Mouse (Mus musculus): ENCODE measurements around the gene Smyd3. TPM values are rescaled to one million over a fixed set of nuclear protein-coding genes. Genes with fewer than 3 reads are reported as not detected.
A peak's percentile ranks its signal among the peaks of the same experiment; 100 is the strongest.

Gene Smyd3
- polyA plus RNA-seq, 1 experiment from 2014 or later, result 18.2 TPM

- H3K9me3 ChIP-seq (replicated peaks; ENCODE audit: control insufficient read depth, low read length), result peaks cover 3% of the 10 kb centered on the region; the same call in 1 of the 2 replicates
- H3K4me3 ChIP-seq (ENCODE audit: low read depth, low read length), result no peak overlapping the region
- WGBS, result 65% methylated on average over 5 of the region's 5 CpGs
- DNase-seq (ENCODE audit: low spot score) (peak; percentile 84), ATAC-seq (peak; percentile 90; the same call in 1 of the 2 replicates)
- H3K36me3 ChIP-seq (ENCODE audit: control insufficient read depth, insufficient read depth, low read length), result no peaks in the 10 kb centered on the region
- H3K27ac ChIP-seq (ENCODE audit: low read depth, low read length), result no peak overlapping the region
- H3K27me3 ChIP-seq (replicated peaks; ENCODE audit: control insufficient read depth, insufficient read depth, low read length), result no peaks in the 10 kb centered on the region
- H3K4me2 ChIP-seq (ENCODE audit: low read length), result no peak overlapping the region
- no peaks in the 10 kb centered on the region for H3K4me1 ChIP-seq (ENCODE audit: control insufficient read depth, insufficient read depth, low read length)
- H3K9ac ChIP-seq (ENCODE audit: low read length), result no peak overlapping the region
These were observed 40.5 kb downstream of the Smyd3 start for GRCm38 (mm10) chr1:179477157-179477902.

- DNase-seq (ENCODE audit: low spot score) (no peak), ATAC-seq (peak; percentile 71)
- Histone ChIP-seq H3K4me2 (ENCODE audit: low read length) (no peak overlapping the region), H3K9me3 (replicated peaks; ENCODE audit: control insufficient read depth, low read length) (peaks cover 5% of the 10 kb centered on the region; the same call in 1 of the 2 replicates), H3K27me3 (replicated peaks; ENCODE audit: control insufficient read depth, insufficient read depth, low read length) (no peaks in the 10 kb centered on the region), H3K36me3 (ENCODE audit: control insufficient read depth, insufficient read depth, low read length) (no peaks in the 10 kb centered on the region), H3K27ac (ENCODE audit: low read depth, low read length) (no peak overlapping the region), H3K4me3 (ENCODE audit: low read depth, low read length) (no peak overlapping the region), H3K4me1 (ENCODE audit: control insufficient read depth, insufficient read depth, low read length) (no peaks in the 10 kb centered on the region), H3K9ac (ENCODE audit: low read length) (no peak overlapping the region)
- 68% methylated on average over 6 of the region's 6 CpGs for WGBS
These were observed 41.2 kb downstream of the Smyd3 start for GRCm38 (mm10) chr1:179476461-179477156.

GRCm38 (mm10) chr1:179474776-179475175 lies 43.1 kb downstream of the Smyd3 start:
- Histone ChIP-seq H3K9ac (ENCODE audit: low read length) (no peak overlapping the region), H3K27me3 (replicated peaks; ENCODE audit: control insufficient read depth, insufficient read depth, low read length) (no peaks in the 10 kb centered on the region), H3K9me3 (replicated peaks; ENCODE audit: control insufficient read depth, low read length) (peaks cover 5% of the 10 kb centered on the region; the same call in 1 of the 2 replicates), H3K27ac (ENCODE audit: low read depth, low read length) (no peak overlapping the region), H3K4me2 (ENCODE audit: low read length) (no peak overlapping the region), H3K4me3 (ENCODE audit: low read depth, low read length) (no peak overlapping the region), H3K36me3 (ENCODE audit: control insufficient read depth, insufficient read depth, low read length) (no peaks in the 10 kb centered on the region), H3K4me1 (ENCODE audit: control insufficient read depth, insufficient read depth, low read length) (no peaks in the 10 kb centered on the region)
- no peak for ATAC-seq
- 88% methylated on average over 8 of the region's 8 CpGs for WGBS
- DNase-seq (ENCODE audit: low spot score), result no peak

- Histone ChIP-seq H3K36me3 (ENCODE audit: control insufficient read depth, insufficient read depth, low read length) (no peaks in the 10 kb centered on the region), H3K27me3 (replicated peaks; ENCODE audit: control insufficient read depth, insufficient read depth, low read length) (no peaks in the 10 kb centered on the region), H3K27ac (ENCODE audit: low read depth, low read length) (no peak overlapping the region), H3K9ac (ENCODE audit: low read length) (no peak overlapping the region), H3K4me1 (ENCODE audit: control insufficient read depth, insufficient read depth, low read length) (no peaks in the 10 kb centered on the region), H3K4me3 (ENCODE audit: low read depth, low read length) (no peak overlapping the region), H3K9me3 (replicated peaks; ENCODE audit: control insufficient read depth, low read length) (peaks cover 5% of the 10 kb centered on the region; the same call in 1 of the 2 replicates), H3K4me2 (ENCODE audit: low read length) (no peak overlapping the region)
- WGBS, result 89% methylated on average over 17 of the region's 17 CpGs
- ATAC-seq (no peak), DNase-seq (ENCODE audit: low spot score) (no peak)
These were observed 43.8 kb downstream of the Smyd3 start for GRCm38 (mm10) chr1:179473920-179474643.

DNA sequence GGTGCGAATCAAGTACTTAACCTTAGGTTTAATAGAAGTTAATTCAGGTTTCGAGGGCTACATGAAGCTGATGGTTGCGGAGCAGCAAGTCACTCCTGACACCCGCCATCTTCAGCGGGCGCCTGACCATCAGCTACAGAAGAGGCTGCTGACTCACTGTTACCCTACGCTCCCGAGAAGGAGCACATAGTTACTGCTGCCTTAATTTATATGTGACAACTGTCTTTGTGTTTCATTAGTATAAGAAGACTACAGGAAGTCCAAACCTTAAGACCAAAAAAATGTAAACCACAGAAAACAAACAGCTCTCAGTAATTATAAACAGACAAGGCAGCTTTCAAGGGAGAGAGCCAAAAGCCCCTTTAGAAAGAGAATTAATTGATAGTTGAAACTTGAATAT lies 49.9 kb downstream of the Smyd3 start:
- no peak overlapping the region for H3K9ac ChIP-seq (ENCODE audit: low read length)
- H3K4me2 ChIP-seq (ENCODE audit: low read length), result no peak overlapping the region
- H3K9me3 ChIP-seq (replicated peaks; ENCODE audit: control insufficient read depth, low read length), result peaks cover 5% of the 10 kb centered on the region; the same call in 1 of the 2 replicates
- WGBS, result 90% methylated on average over 8 of the region's 8 CpGs
- ATAC-seq (no peak), DNase-seq (ENCODE audit: low spot score) (no peak)
- no peaks in the 10 kb centered on the region for H3K4me1 ChIP-seq (ENCODE audit: control insufficient read depth, insufficient read depth, low read length)
- H3K27me3 ChIP-seq (replicated peaks; ENCODE audit: control insufficient read depth, insufficient read depth, low read length), result no peaks in the 10 kb centered on the region
- no peak overlapping the region for H3K4me3 ChIP-seq (ENCODE audit: low read depth, low read length)
- no peak overlapping the region for H3K27ac ChIP-seq (ENCODE audit: low read depth, low read length)
- no peaks in the 10 kb centered on the region for H3K36me3 ChIP-seq (ENCODE audit: control insufficient read depth, insufficient read depth, low read length)

DNA sequence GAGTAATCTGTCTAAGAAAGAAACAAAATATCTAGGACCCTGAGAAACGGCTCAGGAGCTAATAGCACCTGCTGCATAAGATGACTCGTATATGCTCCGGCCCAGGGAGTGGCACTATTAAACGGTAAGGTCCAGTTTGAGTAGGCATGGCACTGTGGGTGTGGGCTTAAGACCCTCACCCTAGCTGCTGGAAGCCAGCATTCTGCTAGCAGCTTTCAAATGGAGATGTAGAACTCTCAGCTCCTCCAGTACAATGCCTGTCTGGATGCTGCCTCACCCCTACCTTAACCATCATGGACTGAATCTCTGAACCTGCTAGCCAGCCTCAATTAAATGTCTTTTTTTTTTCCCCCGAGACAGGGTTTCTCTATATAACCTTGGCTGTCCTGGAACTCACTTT lies 55.5 kb downstream of the Smyd3 start:
- Histone ChIP-seq H3K36me3 (ENCODE audit: control insufficient read depth, insufficient read depth, low read length) (no peaks in the 10 kb centered on the region), H3K9ac (ENCODE audit: low read length) (no peak overlapping the region), H3K4me1 (ENCODE audit: control insufficient read depth, insufficient read depth, low read length) (peaks cover 7% of the 10 kb centered on the region), H3K4me3 (ENCODE audit: low read depth, low read length) (no peak overlapping the region), H3K27me3 (replicated peaks; ENCODE audit: control insufficient read depth, insufficient read depth, low read length) (peaks cover 4% of the 10 kb centered on the region; the same call in 1 of the 2 replicates), H3K9me3 (replicated peaks; ENCODE audit: control insufficient read depth, low read length) (no peaks in the 10 kb centered on the region), H3K27ac (ENCODE audit: low read depth, low read length) (no peak overlapping the region), H3K4me2 (ENCODE audit: low read length) (no peak overlapping the region)
- ATAC-seq (no peak), DNase-seq (ENCODE audit: low spot score) (no peak)
- 84% methylated on average over 5 of the region's 5 CpGs for WGBS

DNA sequence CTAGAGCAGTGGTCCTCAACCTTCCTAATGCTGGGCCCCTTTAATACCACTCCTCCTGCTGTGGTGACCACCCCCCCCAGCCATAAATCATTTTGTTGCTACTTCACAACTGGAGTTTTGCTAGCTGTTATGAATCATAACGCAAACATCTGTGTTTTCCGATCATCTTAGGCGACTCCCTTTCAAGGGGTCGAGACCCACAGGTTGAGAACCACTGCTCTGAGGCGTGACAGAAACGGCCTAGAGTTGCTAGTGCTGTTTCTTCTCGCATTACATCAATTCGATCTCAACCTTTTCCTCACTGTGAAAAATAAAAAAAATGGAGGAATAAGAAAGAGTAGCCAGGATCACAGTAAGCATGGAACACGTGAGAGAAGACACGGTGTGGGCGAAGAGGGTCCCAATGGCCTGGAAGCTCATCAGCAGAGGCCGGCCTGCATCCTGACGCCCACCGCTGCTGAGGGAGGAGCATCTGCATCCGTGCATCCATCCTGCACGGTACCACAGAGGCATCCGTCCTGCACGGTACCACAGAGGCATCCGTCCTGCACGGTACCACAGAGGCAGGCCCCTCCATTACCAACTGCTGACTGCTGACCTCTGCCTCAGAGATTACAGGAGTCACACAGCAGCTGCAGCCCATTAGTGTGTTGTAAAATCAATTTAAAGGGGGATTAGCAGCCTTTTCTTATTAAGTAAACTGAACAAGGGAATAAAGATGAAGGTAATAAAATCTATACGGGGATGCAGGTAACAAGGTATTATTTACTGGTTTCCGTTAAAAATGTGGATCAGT lies 56.6 kb downstream of the Smyd3 start:
- no peak overlapping the region for H3K4me3 ChIP-seq (ENCODE audit: low read depth, low read length)
- peaks cover 7% of the 10 kb centered on the region for H3K4me1 ChIP-seq (ENCODE audit: control insufficient read depth, insufficient read depth, low read length)
- no peaks in the 10 kb centered on the region for H3K36me3 ChIP-seq (ENCODE audit: control insufficient read depth, insufficient read depth, low read length)
- 86% methylated on average over 22 of the region's 22 CpGs for WGBS
- no peak overlapping the region for H3K4me2 ChIP-seq (ENCODE audit: low read length)
- H3K27me3 ChIP-seq (replicated peaks; ENCODE audit: control insufficient read depth, insufficient read depth, low read length), result peaks cover 5% of the 10 kb centered on the region; the same call in 1 of the 2 replicates
- no peaks in the 10 kb centered on the region for H3K9me3 ChIP-seq (replicated peaks; ENCODE audit: control insufficient read depth, low read length)
- H3K27ac ChIP-seq (ENCODE audit: low read depth, low read length), result no peak overlapping the region
- ATAC-seq (no peak), DNase-seq (ENCODE audit: low spot score) (no peak)
- no peak overlapping the region for H3K9ac ChIP-seq (ENCODE audit: low read length)

GRCm38 (mm10) chr1:179458987-179459368 lies 58.9 kb downstream of the Smyd3 start:
- Histone ChIP-seq H3K9ac (ENCODE audit: low read length) (no peak overlapping the region), H3K36me3 (ENCODE audit: control insufficient read depth, insufficient read depth, low read length) (no peaks in the 10 kb centered on the region), H3K27me3 (replicated peaks; ENCODE audit: control insufficient read depth, insufficient read depth, low read length) (peaks cover 17% of the 10 kb centered on the region), H3K4me2 (ENCODE audit: low read length) (no peak overlapping the region), H3K4me3 (ENCODE audit: low read depth, low read length) (no peak overlapping the region), H3K27ac (ENCODE audit: low read depth, low read length) (no peak overlapping the region), H3K9me3 (replicated peaks; ENCODE audit: control insufficient read depth, low read length) (no peaks in the 10 kb centered on the region), H3K4me1 (ENCODE audit: control insufficient read depth, insufficient read depth, low read length) (peaks cover 7% of the 10 kb centered on the region)
- WGBS, result 16% methylated on average over 10 of the region's 10 CpGs
- ATAC-seq, result peak; percentile 87
- DNase-seq (ENCODE audit: low spot score), result peak; percentile 91

Measured in forebrain, embryonic 14.5 days (tissue).